Mouse (Mus musculus): ENCODE data around the gene Nr1i3.

Nr1i3 gene

GRCm38 (mm10) chr1:171213801-171214496 lies at the start of gene Nr1i3:
TSS of gene Nr1i3 (plus strand) at chr1:171213970.
- DNase-seq: no peak

GRCm38 (mm10) chr1:171164258-171164657 lies 49.5 kb upstream of the Nr1i3 start:
- no peak for DNase-seq

- DNase-seq: no peak
Measured at GRCm38 (mm10) chr1:171165629-171166345, 48.0 kb upstream of the Nr1i3 start.

- DNase-seq: no peak
Measured at GRCm38 (mm10) chr1:171168906-171169305, 44.9 kb upstream of the Nr1i3 start.

- no peak for DNase-seq
Measured at GRCm38 (mm10) chr1:171169913-171170312, 43.9 kb upstream of the Nr1i3 start.

- no peak for DNase-seq
Measured at GRCm38 (mm10) chr1:171171138-171171537, 42.6 kb upstream of the Nr1i3 start.

GRCm38 (mm10) chr1:171172779-171173178 lies 41.0 kb upstream of the Nr1i3 start:
- DNase-seq: no peak

- DNase-seq: no peak
Measured at GRCm38 (mm10) chr1:171179487-171180171, 34.1 kb upstream of the Nr1i3 start.

- no peak for DNase-seq
Measured at GRCm38 (mm10) chr1:171183025-171183424, 30.7 kb upstream of the Nr1i3 start.

- DNase-seq: no peak
Measured at GRCm38 (mm10) chr1:171183620-171184019, 30.1 kb upstream of the Nr1i3 start.

- DNase-seq: no peak
Measured at GRCm38 (mm10) chr1:171184314-171184713, 29.5 kb upstream of the Nr1i3 start.

- no peak for DNase-seq
Measured at GRCm38 (mm10) chr1:171185655-171186054, 28.1 kb upstream of the Nr1i3 start.

GRCm38 (mm10) chr1:171187851-171188700 lies 25.7 kb upstream of the Nr1i3 start:
- DNase-seq: no peak

GRCm38 (mm10) chr1:171189046-171189445 lies 24.7 kb upstream of the Nr1i3 start:
- no peak for DNase-seq

- no peak for DNase-seq
Measured at GRCm38 (mm10) chr1:171189476-171190114, 24.2 kb upstream of the Nr1i3 start.

GRCm38 (mm10) chr1:171190832-171191231 lies 22.9 kb upstream of the Nr1i3 start:
- DNase-seq: no peak

GRCm38 (mm10) chr1:171192283-171192682 lies 21.5 kb upstream of the Nr1i3 start:
- DNase-seq: no peak

- DNase-seq: no peak
Measured at GRCm38 (mm10) chr1:171193093-171193840, 20.5 kb upstream of the Nr1i3 start.

GRCm38 (mm10) chr1:171193911-171194830 lies 19.6 kb upstream of the Nr1i3 start:
- no peak for DNase-seq

- DNase-seq: no peak
Measured at GRCm38 (mm10) chr1:171195046-171195822, 18.5 kb upstream of the Nr1i3 start.

All from cerebellum, adult 11-12 months (tissue).